Mouse (Mus musculus): ENCODE data around the gene Cux1.
"Not testable (repeated sequence)": the region's sequence is repeated elsewhere in the genome, so short reads cannot be mapped to it uniquely, and the experiment has no call there.

Gene Cux1

GRCm38 (mm10) chr5:136211341-136212102 lies 355.8 kb downstream of the Cux1 start:
- DNase-seq (ENCODE audit: low read depth, low spot score) = not testable (repeated sequence)

DNA sequence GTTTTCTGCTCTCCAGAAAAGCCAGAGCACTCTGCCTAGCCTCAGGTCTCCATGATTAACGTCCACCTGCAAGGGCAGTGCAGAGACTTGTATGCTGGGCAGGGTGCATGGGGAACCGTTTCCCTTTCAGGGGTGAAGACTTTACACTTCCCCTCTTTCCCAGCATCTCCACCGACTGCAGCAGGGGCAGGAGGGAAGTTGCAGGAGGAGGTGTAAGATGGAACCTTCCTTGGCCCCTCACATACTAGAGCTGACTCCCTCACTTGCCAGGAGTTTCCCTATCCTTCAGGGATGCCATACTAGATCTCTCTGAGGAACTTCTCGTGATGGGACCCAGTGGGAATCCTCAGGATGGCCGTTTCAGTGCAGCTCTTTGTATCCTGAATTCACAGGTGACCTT lies 356.7 kb downstream of the Cux1 start:
- DNase-seq (ENCODE audit: low read depth, low spot score) = no peak

GRCm38 (mm10) chr5:136201832-136202231 lies 365.5 kb downstream of the Cux1 start:
- DNase-seq (ENCODE audit: low read depth, low spot score) = peak; percentile 72

- no peak for DNase-seq (ENCODE audit: low read depth, low spot score)
Observed at GRCm38 (mm10) chr5:136199526-136199925, 367.8 kb downstream of the Cux1 start.

DNA sequence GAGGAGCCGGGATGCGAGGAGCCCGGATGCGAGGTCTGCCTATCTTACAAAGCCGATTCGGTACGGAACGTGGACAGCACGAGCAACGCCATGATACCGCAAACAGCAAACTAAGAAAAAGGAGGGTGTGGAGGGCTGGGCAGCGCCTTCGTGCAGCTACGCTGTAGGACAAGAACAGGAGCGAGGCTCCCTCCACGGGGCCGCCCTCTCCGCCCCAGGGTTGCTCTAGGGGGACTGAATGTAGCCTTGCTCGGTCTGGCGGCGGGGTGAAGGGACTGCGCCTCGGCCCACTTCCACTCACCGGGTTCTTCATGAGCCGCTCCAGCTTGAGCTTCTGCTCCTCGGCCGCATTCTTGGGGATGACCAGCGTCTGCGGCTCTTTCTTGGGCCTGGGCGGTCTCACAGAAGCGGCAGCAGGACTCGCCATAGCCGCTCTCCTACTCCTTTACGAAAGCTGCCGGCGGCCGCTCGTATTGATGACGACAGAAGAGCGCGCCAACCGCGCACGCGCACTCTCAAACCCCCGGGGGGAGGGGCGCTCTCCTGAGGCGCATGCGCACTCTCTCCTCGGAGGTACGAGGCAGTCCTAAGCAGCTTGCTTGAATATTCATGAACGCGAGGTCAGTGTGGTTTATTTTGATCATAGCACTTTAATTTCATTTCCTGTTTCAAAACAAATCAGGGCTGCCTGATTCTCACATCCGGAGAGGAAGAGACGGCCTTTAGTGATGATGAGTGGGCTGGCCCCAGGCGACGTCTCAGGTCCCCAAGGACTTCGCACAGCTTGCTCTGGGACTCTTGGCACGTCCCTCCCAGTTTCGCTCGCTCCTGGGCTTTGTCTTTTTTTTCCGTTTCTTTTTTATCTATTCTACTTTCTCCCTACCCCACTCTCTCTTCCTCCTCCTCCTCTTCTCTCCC lies 368.6 kb downstream of the Cux1 start, which contains the start of gene Prkrip1:
Gene Prkrip1, minus strand, starts transcription at position 490 of the 918 bp plus-strand sequence.
- peak; percentile 94 for DNase-seq (ENCODE audit: low read depth, low spot score)

Measured in retina, postnatal 7 days (tissue).